Mouse (Mus musculus) kidney, adult 2 months (tissue): ENCODE data around the gene Fig4.

ENCODE experiments used
- CTCF ChIP-seq: fragments of 200-500 bp; conservative IDR thresholded peaks from 2 replicates; pipeline ENCODE4 v1.5.1; 2011; ENCODE audit warnings: low read depth, mild to moderate bottlenecking, control low read depth, low read length, moderate library complexity, mixed read lengths; ENCODE audit not compliant: insufficient read depth, insufficient read length
- POLR2A ChIP-seq: fragments of 200-500 bp; IDR thresholded peaks from one replicate; pipeline ENCODE4 v1.6.1; 2011; ENCODE audit warnings: low read depth, low read length, control low read depth

- TF ChIP-seq CTCF = no peak
- no peak for TF ChIP-seq POLR2A
Observed at GRCm38 (mm10) chr10:41245028-41245427, 58.0 kb downstream of the Fig4 start.
